Mouse (Mus musculus) forebrain, embryonic 10.5 days (tissue): ENCODE measurements around the gene Pik3ca. TPM values are rescaled to one million over a fixed set of nuclear protein-coding genes. Genes with fewer than 3 reads are reported as not detected.

Source experiments
- DNase-seq: peaks from one replicate; pipeline ENCODE4 v3.0.0-alpha.2; 2017; ENCODE audit warnings: low spot score; ENCODE audit errors: extremely low spot score
- H3K27ac ChIP-seq: fragments of 300-500 bp; sonication (generic); 2 replicates; pipeline ENCODE4 v1.5.1; 2016; ENCODE audit warnings: mild to moderate bottlenecking
- H3K27me3 ChIP-seq: fragments of 300-500 bp; sonication (generic); 2 replicates; pipeline ENCODE4 v1.6.1; 2016; ENCODE audit warnings: mild to moderate bottlenecking; ENCODE audit not compliant: poor library complexity, severe bottlenecking
- H3K36me3 ChIP-seq: fragments of 300-500 bp; sonication (generic); replicated peaks from 2 replicates; pipeline ENCODE4 v1.6.1; 2016; ENCODE audit warnings: mild to moderate bottlenecking, moderate library complexity
- H3K4me1 ChIP-seq: fragments of 300-500 bp; sonication (generic); 2 replicates; pipeline ENCODE4 v1.6.1; 2016
- H3K4me3 ChIP-seq: fragments of 300-500 bp; sonication (generic); 2 replicates; pipeline ENCODE4 v1.5.1; 2016; ENCODE audit warnings: mild to moderate bottlenecking, moderate library complexity
- H3K9me3 ChIP-seq: fragments of 300-500 bp; sonication (generic); 2 replicates; pipeline ENCODE4 v1.6.1; 2016; ENCODE audit warnings: mild to moderate bottlenecking, moderate library complexity
- WGBS: fragments of 180-500 bp; shearing (Covaris S2); methylation state at CpG from one replicate; pipeline ENCODE4 v1.1.7; 2016; 5-methylcytosine and 5-hydroxymethylcytosine counted together
- polyA plus RNA-seq: library from polyadenylated mRNA; unstranded; fragments of >200 nt; fragmentation: Nextera tagmentation; extraction: Ambion mirVana; gene quantifications from 2 replicates; pipeline ENCODE4 v1.2.1, GENCODE M21; 2016

Pik3ca gene
- 5.0 and 8.0 TPM in 2 replicates for polyA plus RNA-seq

DNA sequence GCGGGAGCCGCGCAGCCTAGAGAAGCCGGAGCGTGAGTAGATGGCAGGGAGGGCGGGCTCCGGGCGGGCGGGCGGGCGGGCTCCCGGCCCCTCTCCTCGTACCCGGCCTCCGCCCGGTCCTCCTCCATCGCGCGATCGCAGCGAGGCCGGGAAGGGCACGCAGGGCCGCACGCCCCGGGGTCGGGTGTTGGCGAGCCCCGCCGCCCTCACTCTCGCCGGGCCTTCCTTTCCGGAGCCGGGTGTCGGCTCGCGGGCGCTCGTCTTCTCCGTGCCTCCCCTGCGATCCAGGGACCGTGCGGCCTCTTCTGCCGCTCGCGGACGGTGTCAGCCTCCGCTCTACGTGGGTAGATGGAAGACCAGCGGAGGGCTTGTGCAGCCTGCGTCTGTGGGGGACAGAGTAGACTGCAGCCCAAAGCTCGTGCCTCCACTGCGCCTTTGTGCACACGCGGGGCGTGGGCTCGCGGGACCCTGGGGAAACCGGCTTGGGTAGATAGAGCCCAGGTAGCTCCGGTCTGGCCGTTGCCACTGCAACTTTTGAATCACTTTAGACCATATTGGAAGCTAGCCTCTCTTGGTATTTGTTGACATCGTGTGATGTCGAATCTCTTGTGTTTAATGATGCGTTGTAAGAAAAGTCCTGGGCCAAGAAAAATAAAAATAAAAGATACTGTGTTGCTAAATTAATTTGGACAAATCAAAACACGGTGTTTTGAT, at the start of gene Pik3ca:
Gene Pik3ca (plus strand): TSS at position 211 of the 714 bp plus-strand sequence.
- H3K27ac ChIP-seq = peak within 1 kb of the TSS; percentile 95
- H3K9me3 ChIP-seq = no peaks in the 10 kb centered on the region
- peaks cover 44% of the 10 kb centered on the region for H3K4me1 ChIP-seq
- no peaks in the 10 kb centered on the region for H3K36me3 ChIP-seq
- peak within 1 kb of the TSS; percentile 92 for H3K4me3 ChIP-seq
- WGBS = under 1% methylated on average over 63 of the region's 65 CpGs
- H3K27me3 ChIP-seq = peaks cover 3% of the 10 kb centered on the region; the same call in 1 of the 2 replicates
- DNase-seq = peak; percentile 72

DNA sequence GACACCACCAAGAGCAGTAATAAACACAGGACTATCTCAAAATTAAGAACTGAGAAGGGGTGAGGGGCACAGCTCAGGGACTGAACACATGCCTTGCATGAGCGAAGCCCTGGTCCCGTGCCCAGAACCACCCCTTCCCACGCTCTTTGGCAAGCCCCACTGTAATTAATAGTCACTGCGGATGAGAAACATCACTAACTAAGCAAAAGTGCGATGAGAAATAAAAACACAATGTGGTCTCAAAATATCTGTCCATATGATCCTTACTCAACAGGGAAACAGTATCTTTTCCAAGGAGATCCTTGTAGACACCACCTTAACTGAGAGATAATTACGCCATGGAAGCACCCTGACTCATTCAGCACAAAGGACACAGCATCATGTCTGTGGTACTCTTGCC, 49.6 kb upstream of the Pik3ca start:
- Histone ChIP-seq H3K27me3 (no peaks in the 10 kb centered on the region), H3K27ac (no peak overlapping the region), H3K36me3 (peaks cover 39% of the 10 kb centered on the region), H3K4me3 (no peak overlapping the region), H3K9me3 (no peaks in the 10 kb centered on the region), H3K4me1 (no peaks in the 10 kb centered on the region)
- WGBS = 95% methylated on average over 6 of the region's 6 CpGs
- no peak for DNase-seq

GRCm38 (mm10) chr3:32361221-32361620, 36.2 kb upstream of the Pik3ca start:
- WGBS = 76% methylated on average over 6 of the region's 6 CpGs
- Histone ChIP-seq H3K4me3 (no peak overlapping the region), H3K4me1 (peaks cover 18% of the 10 kb centered on the region), H3K27ac (no peak overlapping the region), H3K9me3 (no peaks in the 10 kb centered on the region), H3K36me3 (peaks cover 15% of the 10 kb centered on the region), H3K27me3 (peaks cover 3% of the 10 kb centered on the region; the same call in 1 of the 2 replicates)
- no peak for DNase-seq

- peaks cover 12% of the 10 kb centered on the region for H3K27me3 ChIP-seq
- H3K4me3 ChIP-seq = peak overlapping the region; percentile 82
- H3K9me3 ChIP-seq = no peaks in the 10 kb centered on the region
- WGBS = 49% methylated on average over 4 of the region's 4 CpGs
- peak; percentile 16 for DNase-seq
- H3K4me1 ChIP-seq = peaks cover 20% of the 10 kb centered on the region
- H3K27ac ChIP-seq = peak overlapping the region; percentile 93
- peaks cover 7% of the 10 kb centered on the region for H3K36me3 ChIP-seq
These were observed 33.3 kb upstream of the Pik3ca start for GRCm38 (mm10) chr3:32364195-32364594.

GRCm38 (mm10) chr3:32364841-32365545, 32.5 kb upstream of the Pik3ca start:
- Histone ChIP-seq H3K9me3 (no peaks in the 10 kb centered on the region), H3K4me1 (peaks cover 20% of the 10 kb centered on the region), H3K4me3 (peak overlapping the region; percentile 82), H3K36me3 (peaks cover 6% of the 10 kb centered on the region), H3K27ac (peak overlapping the region; percentile 93), H3K27me3 (peaks cover 12% of the 10 kb centered on the region)
- peak; percentile 68 for DNase-seq
- 2% methylated on average over 54 of the region's 54 CpGs for WGBS

DNA sequence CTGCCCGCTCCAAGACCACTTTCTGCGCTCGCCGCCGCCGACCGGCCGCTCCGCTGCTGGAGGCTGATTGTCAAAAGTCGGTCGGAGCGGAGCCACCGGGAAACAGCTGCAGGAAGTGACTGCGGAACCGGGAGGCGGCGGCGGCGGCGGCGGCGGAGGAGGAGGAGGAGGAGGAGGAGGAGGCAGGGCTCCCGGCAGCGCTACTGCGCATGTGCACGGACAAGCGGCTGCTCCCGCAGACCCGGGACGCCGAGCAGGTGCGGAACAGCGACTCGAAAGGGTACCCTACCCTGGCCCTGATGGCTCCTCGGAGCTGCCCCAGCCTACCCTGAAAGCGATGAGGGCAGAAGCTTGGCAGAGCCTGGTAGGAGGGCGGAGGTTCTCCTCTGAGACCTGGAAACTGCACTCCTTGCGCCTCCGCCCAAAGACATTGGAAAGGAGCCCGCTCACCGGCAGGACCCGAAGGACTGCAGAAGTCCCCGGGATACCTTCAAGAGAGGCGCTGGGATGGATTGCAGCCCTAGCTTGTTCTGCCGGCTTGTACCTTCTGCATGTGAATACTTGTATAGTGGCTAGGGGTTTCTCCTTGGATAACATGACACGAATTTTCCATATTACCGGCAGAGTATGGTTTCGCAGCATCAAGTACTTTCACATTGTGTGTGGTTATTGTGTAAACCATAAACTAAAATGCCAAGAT, 31.8 kb upstream of the Pik3ca start, which contains the start of gene Zmat3:
Gene Zmat3 (minus strand): TSS at position 469 of the 700 bp plus-strand sequence.
- Histone ChIP-seq H3K36me3 (peaks cover 3% of the 10 kb centered on the region), H3K4me3 (peak within 1 kb of the TSS; percentile 82), H3K27ac (peak within 1 kb of the TSS; percentile 93), H3K9me3 (no peaks in the 10 kb centered on the region), H3K4me1 (peaks cover 20% of the 10 kb centered on the region), H3K27me3 (peaks cover 12% of the 10 kb centered on the region)
- 5% methylated on average over 35 of the region's 48 CpGs for WGBS
- peak; percentile 82 for DNase-seq

DNA sequence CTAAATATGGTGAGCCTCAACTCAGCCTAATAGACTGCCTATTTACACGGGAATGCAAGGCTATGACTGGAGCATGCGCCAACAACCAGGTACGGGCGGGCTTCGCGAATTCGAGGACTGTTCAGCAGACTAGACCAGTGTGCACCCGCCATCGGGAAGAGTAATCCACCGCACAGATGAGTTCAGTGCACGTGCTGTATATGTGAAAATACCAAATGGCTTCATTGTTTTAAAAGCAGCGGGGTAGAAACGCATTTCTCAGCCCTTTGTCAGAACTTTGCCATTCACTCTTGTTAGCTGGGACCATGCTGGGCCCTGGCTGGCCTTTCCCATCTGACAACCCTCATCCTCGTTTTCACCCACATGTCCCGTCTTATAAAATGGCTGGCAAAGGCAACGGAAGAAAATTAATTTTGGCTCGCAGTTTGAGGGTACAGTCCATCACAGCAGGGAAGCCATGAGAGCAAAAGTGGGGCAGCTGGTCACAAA, 31.2 kb upstream of the Pik3ca start:
- H3K4me3 ChIP-seq = peak overlapping the region; percentile 82
- peaks cover 12% of the 10 kb centered on the region for H3K27me3 ChIP-seq
- WGBS = 66% methylated on average over 17 of the region's 17 CpGs
- no peak for DNase-seq
- peak overlapping the region; percentile 93; the same call in 1 of the 2 replicates for H3K27ac ChIP-seq
- H3K4me1 ChIP-seq = peaks cover 20% of the 10 kb centered on the region
- H3K36me3 ChIP-seq = no peaks in the 10 kb centered on the region
- no peaks in the 10 kb centered on the region for H3K9me3 ChIP-seq

- 93% methylated on average over 1 of the region's 1 CpGs for WGBS
- Histone ChIP-seq H3K36me3 (no peaks in the 10 kb centered on the region), H3K4me3 (no peak overlapping the region), H3K4me1 (peaks cover 20% of the 10 kb centered on the region), H3K9me3 (no peaks in the 10 kb centered on the region), H3K27me3 (peaks cover 12% of the 10 kb centered on the region), H3K27ac (no peak overlapping the region)
- no peak for DNase-seq
These were observed 30.0 kb upstream of the Pik3ca start for GRCm38 (mm10) chr3:32367516-32367915.

GRCm38 (mm10) chr3:32371957-32372356, 25.5 kb upstream of the Pik3ca start:
- DNase-seq = no peak
- no peak overlapping the region for H3K27ac ChIP-seq
- peaks cover 1% of the 10 kb centered on the region for H3K27me3 ChIP-seq
- H3K9me3 ChIP-seq = no peaks in the 10 kb centered on the region
- H3K36me3 ChIP-seq = no peaks in the 10 kb centered on the region
- no peak overlapping the region for H3K4me3 ChIP-seq
- no peaks in the 10 kb centered on the region; the same call in 1 of the 2 replicates for H3K4me1 ChIP-seq
- WGBS = 77% methylated on average over 7 of the region's 7 CpGs

DNA sequence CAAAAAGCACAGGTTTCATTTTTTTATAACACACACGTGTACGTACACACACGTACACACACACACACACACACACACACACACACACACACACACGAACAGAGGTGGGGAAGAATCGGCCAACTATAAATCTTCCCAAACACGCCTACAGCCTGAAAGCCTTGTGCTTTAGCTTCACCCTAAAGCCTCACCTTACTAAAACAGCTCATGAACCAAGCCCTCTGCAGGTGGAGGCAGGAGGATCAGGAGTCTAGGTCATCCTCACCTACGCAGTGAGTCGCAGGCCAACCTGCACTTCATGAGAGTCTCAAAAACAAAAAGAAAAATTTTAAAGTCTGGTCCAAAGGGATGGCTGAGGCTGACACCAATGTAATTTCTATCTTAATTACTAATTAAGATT, 25.0 kb upstream of the Pik3ca start:
- Histone ChIP-seq H3K4me3 (no peak overlapping the region), H3K27me3 (no peaks in the 10 kb centered on the region), H3K4me1 (no peaks in the 10 kb centered on the region; the same call in 1 of the 2 replicates), H3K27ac (no peak overlapping the region), H3K9me3 (no peaks in the 10 kb centered on the region), H3K36me3 (no peaks in the 10 kb centered on the region)
- no peak for DNase-seq
- 88% methylated on average over 8 of the region's 8 CpGs for WGBS

GRCm38 (mm10) chr3:32373236-32373635, 24.2 kb upstream of the Pik3ca start:
- Histone ChIP-seq H3K27me3 (no peaks in the 10 kb centered on the region), H3K27ac (no peak overlapping the region), H3K4me1 (no peaks in the 10 kb centered on the region), H3K9me3 (no peaks in the 10 kb centered on the region), H3K4me3 (no peak overlapping the region), H3K36me3 (no peaks in the 10 kb centered on the region)
- 87% methylated on average over 6 of the region's 6 CpGs for WGBS
- DNase-seq = no peak

- H3K27me3 ChIP-seq = no peaks in the 10 kb centered on the region
- H3K4me1 ChIP-seq = no peaks in the 10 kb centered on the region
- H3K4me3 ChIP-seq = no peak overlapping the region
- H3K9me3 ChIP-seq = no peaks in the 10 kb centered on the region
- no peak overlapping the region for H3K27ac ChIP-seq
- 45% methylated on average over 2 of the region's 2 CpGs for WGBS
- H3K36me3 ChIP-seq = no peaks in the 10 kb centered on the region
- DNase-seq = no peak
These were observed 17.6 kb upstream of the Pik3ca start for GRCm38 (mm10) chr3:32379891-32380290.
